Mouse (Mus musculus) erythroid progenitor cell, adult 5-6 weeks (primary cell): ENCODE data around the gene Slc45a3. TPM values are rescaled to one million over a fixed set of nuclear protein-coding genes. Genes with fewer than 3 reads are reported as not detected.
A peak's percentile ranks its signal among the peaks of the same experiment; 100 is the strongest.

Experiments
- ATAC-seq: replicated peaks from 2 replicates; pipeline ENCODE4 v1.8.0; 2016; ENCODE audit warnings: moderate number of reproducible peaks, mild to moderate bottlenecking, moderate TSS enrichment, inconsistent platforms; ENCODE audit not compliant: poor library complexity, low FRiP score, severe bottlenecking
- total RNA-seq, 2 experiments: library from RNA; stranded (forward) in 1 of 2; stranded (reverse) in 1 of 2; fragments of 150-400 nt in 1 of 2; fragments of 186-747, 209-891 nt in 1 of 2; gene quantifications; 2 replicates each; pipeline versions ENCODE4 v1.2.3 to v1.2.4; 2015 to 2017; ENCODE audit warnings: low replicate concordance in 2 of 2

Gene Slc45a3
- total RNA-seq, 2 experiments from 2014 or later: not detected

DNA sequence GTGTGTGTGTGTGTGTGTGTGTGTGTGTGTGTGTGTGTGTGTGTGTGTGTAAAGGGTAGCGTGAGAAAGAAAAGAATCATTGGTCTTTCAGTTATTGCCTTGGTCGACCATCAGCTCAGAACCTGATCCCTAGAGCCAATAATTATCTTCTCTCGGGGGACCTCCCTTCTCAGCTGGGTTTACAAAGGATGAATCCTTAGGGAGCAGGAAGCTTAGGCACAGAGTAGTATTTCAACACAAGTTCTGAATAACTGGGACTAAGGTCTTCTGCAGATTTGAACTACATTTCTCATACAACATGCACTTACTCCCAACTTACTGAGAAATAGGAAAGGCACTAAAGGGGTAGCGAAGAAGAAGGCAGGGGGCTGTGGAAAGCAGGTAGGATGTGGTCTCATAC lies 26.7 kb downstream of the Slc45a3 start:
- no peak for ATAC-seq

DNA sequence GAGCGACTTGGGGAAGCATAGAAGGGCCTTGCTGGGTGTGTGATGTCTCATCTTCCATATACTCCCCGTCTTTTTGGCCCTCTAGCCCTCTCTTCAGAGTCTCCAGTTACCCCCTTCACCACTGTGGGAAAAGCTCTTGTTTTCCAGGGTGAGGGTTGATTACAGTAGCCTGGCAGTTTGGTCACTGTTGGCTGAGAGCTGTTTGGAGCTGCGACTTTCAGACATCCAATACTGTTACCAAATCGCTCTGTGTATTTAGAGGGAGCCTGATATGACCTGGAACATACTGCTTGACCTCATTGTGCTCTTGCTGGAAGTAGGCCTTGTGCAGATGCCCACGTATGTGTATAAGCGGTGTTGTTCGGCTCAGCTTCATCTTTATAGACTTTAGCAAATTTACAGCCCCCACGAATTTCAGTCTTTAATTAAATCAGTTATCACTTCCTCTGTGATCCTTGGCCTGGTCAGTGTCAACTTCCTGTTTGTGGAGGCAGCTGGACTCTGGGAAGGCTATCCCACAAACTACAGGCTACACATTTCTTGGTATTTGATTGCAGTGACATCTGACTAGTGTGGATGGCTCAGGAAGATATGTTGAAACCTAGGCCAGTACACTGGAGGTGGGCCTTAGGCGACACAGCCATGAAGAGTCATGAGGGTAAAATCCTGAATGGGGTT lies 27.5 kb downstream of the Slc45a3 start:
- ATAC-seq: no peak

DNA sequence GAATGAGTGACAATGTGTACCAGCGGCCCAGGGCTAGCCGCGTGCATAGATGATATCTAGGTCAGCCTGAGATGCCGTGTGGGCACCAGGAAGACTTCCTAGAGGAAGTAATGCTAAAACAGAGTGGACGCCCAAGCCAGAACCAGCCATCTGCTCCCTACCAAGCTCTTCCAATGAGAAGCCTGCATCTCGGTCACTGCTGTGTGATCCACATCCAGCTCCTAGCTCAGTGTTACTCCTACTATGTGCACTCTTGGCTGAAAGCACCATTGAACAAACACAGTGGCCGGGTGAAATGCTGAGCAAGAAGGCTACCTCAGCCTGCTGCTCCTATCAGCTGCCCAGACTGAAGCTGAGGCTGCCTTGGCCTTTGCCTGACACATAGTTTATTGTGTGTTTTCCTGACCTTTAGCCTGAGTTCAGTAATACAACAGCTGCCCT lies 29.8 kb downstream of the Slc45a3 start:
- no peak for ATAC-seq

- ATAC-seq: no peak
These were observed 30.6 kb downstream of the Slc45a3 start for GRCm38 (mm10) chr1:131993169-131994040.

GRCm38 (mm10) chr1:131995062-131995461 lies 32.3 kb downstream of the Slc45a3 start:
- ATAC-seq: 0 out of 2 replicates have a peak, but pooled peaks have one; percentile 66

- ATAC-seq: no peak
These were observed 37.7 kb downstream of the Slc45a3 start for GRCm38 (mm10) chr1:132000506-132000905.

GRCm38 (mm10) chr1:132001880-132002330 lies 39.1 kb downstream of the Slc45a3 start:
- no peak for ATAC-seq

- ATAC-seq: no peak
These were observed 40.3 kb downstream of the Slc45a3 start for GRCm38 (mm10) chr1:132003111-132003510.

- ATAC-seq: no peak
These were observed 41.0 kb downstream of the Slc45a3 start for GRCm38 (mm10) chr1:132003817-132004216.

GRCm38 (mm10) chr1:132004574-132005180 lies 41.9 kb downstream of the Slc45a3 start:
- ATAC-seq: no peak

GRCm38 (mm10) chr1:132005466-132005865 lies 42.7 kb downstream of the Slc45a3 start:
- ATAC-seq: no peak

GRCm38 (mm10) chr1:132006046-132006445 lies 43.3 kb downstream of the Slc45a3 start:
- no peak for ATAC-seq

- no peak for ATAC-seq
These were observed 44.0 kb downstream of the Slc45a3 start for GRCm38 (mm10) chr1:132006721-132007120.

- peak; percentile 74 for ATAC-seq
These were observed 44.6 kb downstream of the Slc45a3 start, which contains the start of gene Elk4 for GRCm38 (mm10) chr1:132007282-132007815. Gene Elk4 (plus strand): TSS chr1:132007607.

DNA sequence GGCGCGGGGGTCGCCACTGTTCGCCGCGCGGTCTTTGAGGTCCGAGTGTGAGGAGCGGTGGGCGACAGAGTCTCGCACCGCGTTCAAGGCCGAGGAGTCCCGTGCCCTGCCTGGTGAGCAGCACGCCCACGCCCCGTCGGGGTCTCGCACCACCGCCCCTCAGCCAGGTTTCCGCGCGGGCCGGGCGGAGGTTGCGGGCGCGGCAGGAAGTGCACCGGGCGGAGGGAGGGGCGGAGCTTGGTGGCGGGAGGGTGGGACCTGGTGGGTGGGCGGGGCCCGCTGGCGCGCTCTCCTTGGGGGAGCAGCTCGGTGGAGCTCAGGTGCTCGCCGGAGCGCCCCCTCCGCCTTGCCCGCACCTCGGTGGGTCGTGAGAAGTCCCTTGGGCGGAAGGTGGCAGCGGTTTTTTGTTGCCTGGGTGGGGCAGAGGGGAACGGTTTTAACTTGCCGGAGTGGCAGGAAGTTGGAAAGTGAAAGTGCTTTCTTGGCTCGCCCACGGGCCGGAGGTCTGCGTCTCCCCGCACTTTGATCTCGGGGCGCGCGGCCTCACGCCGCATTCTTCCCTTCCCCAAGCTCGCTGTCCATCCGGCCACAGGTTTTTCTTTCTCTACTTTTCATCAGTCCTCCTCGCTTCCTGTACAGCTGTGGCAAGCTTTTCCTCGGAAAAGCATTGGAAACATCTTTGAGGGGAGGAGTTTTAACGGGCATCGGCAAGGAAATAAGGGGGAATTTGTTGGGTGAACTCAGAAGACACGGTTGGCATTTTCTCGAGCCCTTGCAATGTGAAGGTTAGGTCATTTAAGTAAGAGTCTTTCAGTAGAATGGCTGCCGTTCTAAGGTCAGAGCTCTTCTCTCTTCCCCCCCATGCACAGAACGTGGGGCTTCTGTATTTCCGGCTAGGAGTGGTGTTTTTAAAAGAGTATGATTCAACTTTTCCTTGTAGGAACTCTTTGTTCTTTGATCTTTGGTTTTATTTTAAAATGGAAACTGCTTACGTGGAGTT lies 45.4 kb downstream of the Slc45a3 start:
- ATAC-seq: peak; percentile 79

GRCm38 (mm10) chr1:132008881-132009644 lies 46.3 kb downstream of the Slc45a3 start:
- ATAC-seq: no peak

DNA sequence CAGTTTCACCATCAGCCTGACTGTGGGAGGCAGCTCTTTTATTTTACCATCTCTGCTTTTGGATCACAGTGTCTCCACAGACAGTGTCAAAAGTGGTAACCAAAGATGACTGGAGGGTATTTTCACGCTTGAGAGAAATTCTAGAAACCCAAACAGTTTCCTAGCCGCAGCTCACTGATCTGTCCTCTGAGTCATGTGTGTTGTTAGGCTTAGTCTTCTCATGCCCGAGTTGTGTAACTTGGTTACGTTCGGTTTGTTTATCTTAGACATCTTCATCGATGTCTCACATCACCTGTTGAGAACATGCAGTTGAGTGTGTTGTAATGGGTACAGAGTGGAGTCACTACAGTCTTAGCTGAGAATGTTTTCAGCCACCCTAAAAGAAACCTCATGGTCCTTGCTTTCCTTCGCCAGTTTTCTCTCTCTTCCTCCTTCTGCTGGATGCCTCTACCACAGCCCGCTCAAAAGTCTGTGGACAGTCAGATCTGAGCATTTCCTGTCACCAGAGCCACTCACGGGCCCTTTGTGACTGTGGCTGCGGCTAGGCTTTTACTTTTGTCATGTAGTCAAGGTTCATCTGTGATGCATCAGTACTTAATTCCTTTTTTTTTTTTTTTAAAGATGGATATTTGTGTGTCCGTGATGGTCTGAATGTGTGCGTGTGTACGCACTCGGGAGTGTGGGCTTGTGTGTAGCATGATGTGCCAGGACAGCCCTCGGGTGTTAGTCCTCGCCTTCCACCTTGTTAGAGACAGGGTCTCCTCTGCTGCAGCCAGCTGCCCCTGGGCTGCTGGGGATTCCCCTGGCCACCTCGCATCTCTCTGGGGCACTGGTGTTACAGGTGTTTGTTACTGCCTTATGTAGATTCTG lies 48.1 kb downstream of the Slc45a3 start:
- no peak for ATAC-seq
